Mouse (Mus musculus): Measurements from ENCODE around the gene Gad2.

Gene Gad2

DNA sequence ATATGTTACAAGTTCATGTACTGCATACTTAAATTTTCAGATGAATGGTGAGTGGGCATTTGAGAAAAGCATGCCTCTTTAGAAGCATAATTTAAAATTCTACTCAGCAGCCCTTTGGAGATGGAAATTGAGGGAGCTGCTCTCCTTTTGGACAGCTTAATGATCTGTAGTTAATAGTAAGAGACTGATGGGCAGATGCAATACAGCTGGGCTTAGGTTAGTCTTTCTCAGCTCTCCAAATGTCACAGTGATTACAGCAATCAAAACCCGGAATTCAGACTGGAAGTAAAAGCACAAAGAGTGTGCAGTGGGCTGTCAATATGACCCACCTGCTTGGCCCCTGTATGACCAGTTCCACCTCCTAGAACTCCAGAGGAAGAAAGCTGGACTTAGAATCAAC is 24.1 kb downstream of the Gad2 start:
- no peak for DNase-seq (ENCODE audit: low spot score)

DNA sequence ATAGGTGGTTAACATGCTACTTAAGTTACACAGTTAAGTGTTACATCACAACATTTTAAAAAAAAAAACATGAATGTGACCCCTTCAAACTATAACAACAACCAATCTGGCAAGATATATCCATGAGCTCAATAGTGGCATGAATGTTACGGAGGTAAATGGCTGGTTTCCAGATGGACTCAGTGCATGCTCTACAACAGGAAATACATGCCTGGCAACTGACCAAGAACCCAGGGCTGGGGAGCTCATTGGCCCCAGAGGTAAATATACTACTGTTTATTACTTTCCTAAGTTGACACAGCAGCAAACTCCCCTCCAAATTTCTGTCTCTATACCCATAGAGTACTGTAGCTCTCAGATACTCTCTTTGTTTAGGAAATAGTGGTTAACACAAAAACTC is 26.4 kb downstream of the Gad2 start:
- DNase-seq (ENCODE audit: low spot score): no peak

DNA sequence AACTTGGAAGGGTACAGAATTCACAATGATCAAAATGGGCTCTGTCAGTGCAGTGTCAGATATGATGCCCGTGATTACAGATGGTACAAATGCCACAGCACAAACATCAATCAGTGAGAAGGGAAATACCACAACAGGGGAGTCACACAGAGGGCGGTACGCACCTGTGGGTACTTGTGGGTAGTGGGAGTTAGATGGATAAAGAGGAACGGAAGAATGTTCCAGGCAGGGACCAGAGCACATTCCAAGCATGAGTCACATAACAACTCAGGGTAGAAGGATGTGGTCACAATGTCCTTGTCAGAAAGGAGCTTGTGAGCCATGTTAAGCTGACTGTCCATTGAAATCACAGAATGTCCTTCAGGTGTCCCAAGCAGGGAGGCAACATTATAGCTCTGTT is 29.8 kb downstream of the Gad2 start:
- no peak for DNase-seq (ENCODE audit: low spot score)

DNA sequence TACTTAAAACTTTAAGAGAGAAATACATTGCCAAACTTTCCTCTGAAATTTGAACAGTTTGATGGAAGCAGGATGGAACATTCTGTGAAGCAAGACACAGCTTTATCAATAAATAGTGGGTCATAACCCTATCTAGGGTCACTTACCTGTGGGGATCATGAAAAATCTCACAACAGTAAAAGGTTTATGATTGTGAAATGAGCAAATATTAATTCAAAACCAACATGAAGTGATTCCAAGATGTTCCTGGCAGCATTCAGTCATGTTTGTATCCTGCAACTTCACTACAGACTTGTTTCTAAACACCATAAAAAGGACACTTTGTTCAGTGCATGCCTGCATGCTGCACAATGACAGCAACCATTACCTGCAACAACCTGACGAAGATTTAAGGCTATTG is 41.7 kb downstream of the Gad2 start:
- no peak for DNase-seq (ENCODE audit: low spot score)

DNA sequence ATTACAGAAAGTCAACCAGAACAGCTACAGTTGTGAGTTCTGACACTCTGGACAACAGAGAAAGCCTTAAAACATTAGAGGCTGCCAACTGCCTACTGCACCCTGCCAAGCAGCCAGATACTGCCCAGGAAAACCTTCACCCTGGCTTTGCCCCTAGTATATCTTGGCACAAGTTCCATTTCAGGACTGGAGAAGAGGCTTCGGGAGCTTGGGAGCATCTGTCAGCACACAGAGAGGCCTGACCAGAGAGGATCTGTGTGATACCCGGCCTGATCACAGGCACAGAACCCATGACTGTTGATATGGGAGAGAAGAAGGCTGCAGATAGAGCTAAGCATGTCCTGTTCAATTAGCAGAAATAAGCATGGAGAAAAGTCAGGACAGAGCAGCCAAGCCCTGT is 48.4 kb downstream of the Gad2 start:
- DNase-seq (ENCODE audit: low spot score): no peak

DNA sequence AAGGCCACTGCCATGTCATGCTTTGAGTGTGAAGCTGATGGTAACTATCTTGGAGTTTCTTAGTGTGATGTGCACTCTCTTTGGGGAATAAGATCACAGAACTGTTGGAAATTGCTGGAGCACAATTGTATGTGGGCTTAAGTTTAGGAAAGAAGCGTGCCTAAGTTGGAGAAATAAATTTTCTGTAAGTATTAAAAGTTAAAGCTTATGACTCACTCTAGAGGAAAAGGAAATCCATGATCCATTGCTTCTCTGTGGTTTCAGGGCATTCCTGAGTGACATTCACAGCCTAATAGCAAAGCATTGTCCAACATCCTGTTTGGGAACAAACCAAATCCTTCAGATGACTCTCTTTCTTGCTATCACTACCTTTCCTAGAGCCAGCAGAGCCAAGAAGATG is 49.3 kb downstream of the Gad2 start:
- DNase-seq (ENCODE audit: low spot score): no peak

DNA sequence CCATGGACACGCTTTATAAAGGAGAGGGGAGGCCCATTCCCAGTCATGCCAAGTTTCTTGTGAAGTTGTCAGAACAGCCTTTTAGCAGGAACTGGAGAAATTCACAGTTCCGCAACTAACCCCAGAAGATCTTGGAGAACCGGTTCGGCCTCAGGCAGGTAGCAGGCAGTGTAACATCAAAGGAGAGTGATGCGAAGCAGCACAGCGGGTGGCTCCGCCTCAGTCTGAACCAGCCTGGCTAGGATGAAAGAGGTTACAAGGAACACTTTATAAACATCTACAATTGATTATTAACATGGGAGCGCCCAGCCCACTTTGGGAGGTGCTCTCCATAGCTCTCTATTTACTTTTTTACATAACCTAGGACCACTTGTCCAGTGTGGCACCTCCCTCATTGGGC is 55.1 kb downstream of the Gad2 start:
- no peak for DNase-seq (ENCODE audit: low spot score)

DNA sequence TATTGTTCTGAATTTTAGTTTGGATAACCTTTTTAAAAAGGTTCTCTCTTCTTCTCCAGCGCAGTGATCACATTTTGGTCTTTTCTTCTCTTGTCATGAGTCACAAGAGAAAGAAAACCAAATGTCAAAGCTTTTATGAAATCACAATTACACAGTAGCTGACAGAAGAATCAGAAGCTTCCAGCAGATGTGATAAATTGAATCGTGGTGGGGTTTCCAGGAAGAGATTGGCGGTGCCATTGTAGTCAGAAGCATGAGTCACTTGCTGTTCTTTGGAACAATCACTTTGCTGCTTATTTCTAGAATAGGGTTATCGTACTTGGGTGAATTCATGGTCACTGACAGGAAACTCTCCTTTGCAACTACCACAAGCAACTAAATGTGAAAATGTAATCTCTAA is 57.9 kb downstream of the Gad2 start:
- no peak for DNase-seq (ENCODE audit: low spot score)

DNA sequence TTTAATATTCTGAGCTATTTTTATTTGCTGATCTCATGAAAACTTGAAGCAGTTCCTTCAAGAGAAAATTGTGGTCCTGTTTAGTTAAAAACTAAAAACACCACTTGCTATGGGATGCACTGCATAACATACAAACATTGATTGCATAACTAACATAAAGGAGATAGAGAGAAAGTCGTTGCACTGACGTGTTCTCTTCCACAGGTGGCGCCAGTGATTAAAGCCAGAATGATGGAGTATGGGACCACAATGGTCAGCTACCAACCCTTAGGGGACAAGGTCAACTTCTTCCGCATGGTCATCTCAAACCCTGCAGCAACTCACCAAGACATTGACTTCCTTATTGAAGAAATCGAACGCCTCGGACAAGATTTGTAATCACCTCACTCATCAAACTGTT is 68.0 kb downstream of the Gad2 start:
- DNase-seq (ENCODE audit: low spot score): peak; percentile 3

DNA sequence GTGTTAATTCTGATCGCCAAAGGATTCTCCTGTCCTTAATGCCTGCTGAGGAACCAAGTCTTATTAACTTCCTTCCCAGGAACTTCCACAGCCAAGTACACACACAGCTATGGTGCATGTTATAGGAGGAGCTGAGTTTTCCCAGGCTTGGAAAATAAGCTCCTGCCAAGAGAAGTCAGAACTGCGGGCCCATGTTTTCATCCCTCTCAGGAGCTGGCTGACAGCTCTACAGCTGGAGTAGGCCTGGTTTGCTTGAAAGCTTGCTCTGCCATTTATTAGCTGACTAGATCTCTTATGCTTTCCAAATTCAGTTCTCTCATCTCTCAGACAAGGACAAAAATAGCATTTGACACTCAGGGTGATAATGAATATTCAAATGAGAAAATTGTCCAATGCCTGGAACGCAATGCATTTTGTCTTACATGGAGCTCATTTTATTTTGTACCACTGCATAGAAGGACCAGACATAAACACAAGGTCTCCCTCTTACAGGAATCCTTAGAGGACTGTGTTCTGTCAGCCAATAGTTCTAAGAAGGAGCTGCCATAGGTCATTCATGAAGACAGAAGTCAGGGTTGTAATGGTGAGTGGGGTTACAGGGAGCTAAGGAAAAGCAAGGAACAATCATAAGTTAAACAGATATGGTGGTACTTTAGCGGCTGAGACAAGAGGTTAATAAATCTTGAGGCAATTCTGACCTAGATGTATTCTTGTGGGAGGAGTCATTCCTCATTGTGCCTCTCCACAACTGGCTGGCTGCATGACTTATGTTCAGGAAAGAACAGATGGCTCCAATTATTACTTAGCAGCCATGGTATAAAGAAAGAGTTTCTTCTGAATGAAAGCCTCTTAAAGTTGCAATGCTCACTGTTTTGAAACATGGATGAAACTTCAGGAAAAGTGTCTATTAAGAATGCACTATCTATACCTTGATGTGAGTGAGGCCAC is 83.0 kb downstream of the Gad2 start:
- DNase-seq (ENCODE audit: low spot score): no peak

DNA sequence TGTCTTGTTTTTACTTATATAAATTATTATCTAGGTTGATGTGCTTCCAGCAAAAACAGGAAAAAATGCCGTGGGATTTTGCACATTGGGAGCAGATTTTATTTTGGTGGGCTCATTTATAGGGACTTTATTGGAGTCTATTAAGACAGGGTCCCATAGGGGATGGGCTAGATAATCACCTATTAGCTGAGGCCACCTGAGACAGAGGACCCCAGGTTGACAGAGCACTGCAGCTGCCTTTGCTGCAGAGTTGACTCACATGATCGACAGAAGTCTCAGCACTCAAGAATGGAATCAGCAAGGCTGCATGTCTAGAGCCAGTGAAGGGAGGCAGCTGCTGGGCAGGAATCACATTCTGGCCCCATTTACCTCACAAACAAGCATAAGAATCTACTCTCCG is 84.2 kb downstream of the Gad2 start:
- no peak for DNase-seq (ENCODE audit: low spot score)

DNA sequence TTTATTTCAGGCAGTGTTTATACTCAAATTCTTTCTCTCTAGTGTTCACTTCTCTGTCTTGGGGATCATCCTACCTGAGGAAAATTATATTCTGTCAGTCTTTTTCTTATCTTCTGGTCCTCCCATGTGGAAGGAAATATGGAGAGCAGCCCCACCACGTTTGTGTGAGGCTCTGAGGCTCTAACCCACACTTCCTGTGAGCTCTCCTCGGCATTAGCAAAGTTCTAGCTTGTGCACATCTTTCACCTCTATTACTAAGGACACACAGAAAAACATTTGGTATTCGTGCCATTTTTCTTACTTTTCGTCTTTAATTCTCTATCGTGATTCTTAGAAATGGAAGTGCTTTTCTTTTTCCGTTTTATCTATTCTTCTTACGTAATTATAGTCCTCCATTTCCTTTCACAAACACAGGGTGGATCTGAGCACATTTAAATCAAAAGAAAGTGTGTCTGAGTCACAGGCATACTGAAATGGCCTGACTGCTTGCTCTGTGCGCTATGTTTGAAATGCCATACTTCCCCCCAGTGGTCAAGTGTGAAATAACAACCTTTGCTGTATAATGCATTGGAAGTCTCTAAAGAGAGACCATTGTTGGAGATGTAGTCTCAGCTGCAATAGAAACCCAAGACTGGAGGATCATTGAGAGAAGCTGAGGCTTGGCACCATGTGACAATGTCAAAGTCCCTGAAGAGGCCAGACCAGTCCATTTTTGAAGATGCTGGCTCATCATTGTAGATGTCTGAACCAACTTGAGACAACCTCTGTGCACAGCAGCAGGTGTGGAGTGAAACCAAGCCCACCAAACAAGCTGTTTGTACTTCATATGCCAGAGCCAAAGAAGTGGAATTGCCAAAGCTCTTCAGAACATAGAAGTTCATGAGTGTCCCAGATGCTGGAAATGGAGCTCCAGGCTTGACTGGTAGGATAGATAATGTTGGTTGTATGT is 99.8 kb downstream of the Gad2 start:
- DNase-seq (ENCODE audit: low spot score): peak; percentile 58

DNA sequence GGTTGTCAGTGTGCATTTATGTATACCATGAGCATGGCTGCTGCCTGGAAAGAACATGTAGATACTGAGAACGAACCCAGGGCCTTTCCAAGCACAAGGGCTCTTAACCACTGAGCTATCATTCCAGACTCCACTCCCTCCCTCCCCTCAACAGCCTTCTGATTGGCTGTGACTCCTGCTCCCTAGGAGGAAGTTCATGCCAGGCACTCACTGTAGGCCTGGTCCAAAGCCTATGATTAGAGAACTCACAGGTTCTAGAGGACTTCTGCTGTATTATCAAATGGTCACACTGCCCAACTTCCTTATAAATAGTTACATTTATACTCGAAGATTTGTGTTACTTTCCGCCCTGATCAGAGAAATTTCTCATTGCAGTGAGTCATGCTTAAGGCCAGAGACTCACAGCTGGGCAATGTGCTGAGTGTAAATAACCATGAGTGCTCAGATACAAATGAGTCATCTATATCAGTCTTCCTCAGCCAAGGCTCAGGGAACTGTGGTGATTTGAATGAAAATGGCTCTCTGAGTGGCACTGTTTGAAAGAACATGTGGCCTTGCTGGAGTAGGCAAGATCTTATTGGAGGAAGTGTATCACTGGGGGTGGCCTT is 102.0 kb downstream of the Gad2 start:
- no peak for DNase-seq (ENCODE audit: low spot score)

DNA sequence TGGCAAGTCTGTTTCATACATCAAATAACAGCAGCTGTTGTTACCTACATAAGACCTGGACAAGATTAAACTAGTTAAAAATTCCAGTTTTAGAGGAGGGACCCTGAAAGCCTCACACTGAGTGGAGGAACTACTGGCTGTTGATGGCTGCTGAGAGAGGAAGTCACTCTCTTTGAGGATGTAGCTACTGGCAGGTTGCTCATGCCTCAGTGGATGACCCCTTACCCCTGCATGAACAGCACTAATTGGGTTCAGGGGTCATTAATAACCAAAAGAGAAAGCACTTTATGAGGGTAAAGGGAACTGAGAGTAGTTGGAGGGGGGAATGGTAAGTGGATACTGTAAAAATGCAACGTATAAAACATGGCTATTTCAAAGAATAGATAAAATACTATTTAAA is 105.1 kb downstream of the Gad2 start:
- no peak for DNase-seq (ENCODE audit: low spot score)

DNA sequence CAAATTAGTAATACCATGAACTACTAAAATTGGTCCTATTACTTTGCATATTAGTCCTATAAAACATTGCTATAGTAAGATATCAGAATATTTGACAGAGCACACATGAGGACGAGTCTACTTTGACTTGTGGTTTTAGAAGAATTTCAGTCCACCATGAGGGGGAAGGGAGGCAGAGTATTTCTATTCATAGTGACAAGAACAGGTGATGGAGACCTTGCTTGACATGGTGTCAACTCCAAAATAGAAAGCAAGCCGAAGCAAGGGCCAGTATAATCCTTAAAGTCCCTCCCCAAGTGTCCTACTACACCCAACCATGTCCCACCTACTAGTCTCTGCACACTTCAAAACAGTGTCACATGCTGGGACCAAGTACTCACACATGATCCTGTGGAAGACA is 114.1 kb downstream of the Gad2 start:
- DNase-seq (ENCODE audit: low spot score): no peak

DNA sequence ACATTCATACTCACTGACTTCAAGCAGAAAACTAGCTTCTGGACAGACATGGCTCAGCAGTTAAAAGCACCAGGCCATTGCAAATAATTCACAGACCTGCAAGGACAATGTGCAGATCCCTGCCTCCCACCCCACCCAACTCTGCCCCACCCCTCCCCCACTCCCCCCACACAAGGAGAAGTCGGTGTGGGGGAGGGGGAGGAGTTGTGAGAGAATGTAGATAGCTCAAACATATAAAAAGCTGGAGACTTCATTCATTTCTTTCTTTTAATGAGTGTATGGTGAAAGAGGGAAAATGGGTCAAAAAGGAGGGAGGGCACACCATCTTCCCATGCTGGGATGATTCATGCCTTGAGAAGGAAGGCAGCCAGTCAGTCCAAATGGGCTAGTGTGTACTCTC is 117.4 kb downstream of the Gad2 start:
- DNase-seq (ENCODE audit: low spot score): peak; percentile 39

DNA sequence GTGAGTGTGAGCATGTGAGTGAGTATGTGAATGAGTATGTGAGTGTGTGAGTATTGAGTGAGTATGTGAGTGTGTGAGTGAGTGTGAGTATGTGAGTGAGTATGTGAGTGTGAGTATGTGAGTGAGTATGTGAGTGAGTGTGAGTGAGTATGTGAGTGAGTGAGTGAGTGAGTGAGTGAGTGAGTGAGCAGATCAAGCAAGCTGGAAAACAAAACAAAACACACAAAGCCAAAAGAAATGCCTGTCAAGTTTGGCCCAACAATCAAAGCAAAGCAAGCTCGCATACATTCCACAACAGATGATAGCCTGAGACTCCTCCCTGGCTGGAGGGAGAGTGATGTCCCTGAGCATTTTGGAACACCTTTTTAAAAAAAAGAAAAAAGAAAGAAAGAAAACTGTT is 118.4 kb downstream of the Gad2 start:
- no peak for DNase-seq (ENCODE audit: low spot score)

DNA sequence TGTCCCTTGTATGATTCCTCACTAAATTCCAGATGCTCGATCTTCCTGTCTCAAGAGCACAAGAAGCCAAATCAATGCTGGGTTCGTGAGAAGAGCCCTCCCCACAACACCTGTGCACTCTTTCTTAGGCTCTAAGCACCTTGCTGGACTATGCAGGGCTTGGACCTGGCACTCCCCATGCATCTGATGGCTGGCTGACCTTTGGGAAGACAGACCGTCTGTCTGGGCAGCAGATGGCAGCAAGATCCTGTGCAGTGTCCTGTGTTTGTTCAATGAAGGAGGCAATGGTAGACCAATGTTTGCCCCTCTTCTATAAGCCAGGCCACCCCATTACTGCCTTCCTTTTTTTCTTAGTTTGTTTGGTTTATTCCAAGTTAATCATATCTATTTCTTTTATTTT is 119.2 kb downstream of the Gad2 start:
- DNase-seq (ENCODE audit: low spot score): no peak
